Mouse (Mus musculus) embryonic facial prominence, embryonic 13.5 days (tissue): ENCODE data around the gene Xpot. TPM values are rescaled to one million over a fixed set of nuclear protein-coding genes. Genes with fewer than 3 reads are reported as not detected.

ENCODE experiments used
- ATAC-seq: fragments of 200-750 bp; cut with Nextera tagmentation; 2 replicates; pipeline ENCODE4 v1.8.0; 2017; ENCODE audit warnings: low read depth; ENCODE audit not compliant: insufficient number of reproducible peaks, insufficient read depth, low FRiP score, low TSS enrichment
- H3K27ac ChIP-seq: fragments of 300-500 bp; sonication (generic); 2 replicates; pipeline ENCODE4 v1.5.1; 2015; ENCODE audit warnings: moderate library complexity, mild to moderate bottlenecking, inconsistent platforms
- H3K27me3 ChIP-seq: fragments of 300-500 bp; sonication (generic); 2 replicates; pipeline ENCODE4 v1.6.1; 2015; ENCODE audit warnings: mild to moderate bottlenecking, inconsistent platforms
- H3K36me3 ChIP-seq: fragments of 300-500 bp; sonication (generic); 2 replicates; pipeline ENCODE4 v1.6.1; 2015; ENCODE audit warnings: mild to moderate bottlenecking, inconsistent platforms
- H3K4me1 ChIP-seq: fragments of 300-500 bp; sonication (generic); 2 replicates; pipeline ENCODE4 v1.6.1; 2015; ENCODE audit warnings: inconsistent platforms
- H3K4me2 ChIP-seq: fragments of 300-500 bp; sonication (generic); 2 replicates; pipeline ENCODE4 v1.6.1; 2015; ENCODE audit warnings: moderate library complexity, mild to moderate bottlenecking, inconsistent platforms
- H3K4me3 ChIP-seq: fragments of 300-500 bp; sonication (generic); 2 replicates; pipeline ENCODE4 v1.5.1; 2015; ENCODE audit warnings: mild to moderate bottlenecking, inconsistent platforms
- H3K9ac ChIP-seq: fragments of 300-500 bp; sonication (generic); 2 replicates; pipeline ENCODE4 v1.6.1; 2015; ENCODE audit warnings: mild to moderate bottlenecking, inconsistent platforms
- H3K9me3 ChIP-seq: fragments of 300-500 bp; sonication (generic); 2 replicates; pipeline ENCODE4 v1.6.1; 2016; ENCODE audit warnings: inconsistent platforms
- WGBS: fragments of 180-500 bp; shearing (Covaris S2); methylation state at CpG from one replicate; pipeline ENCODE4 v1.1.7; 2015; ENCODE audit warnings: mixed read lengths; 5-methylcytosine and 5-hydroxymethylcytosine counted together
- polyA plus RNA-seq: library from polyadenylated mRNA; unstranded; fragments of >200 nt; fragmentation: Nextera tagmentation; extraction: Ambion mirVana; gene quantifications from 2 replicates; pipeline ENCODE4 v1.2.1, GENCODE M21; 2015

Gene Xpot
- polyA plus RNA-seq, 1 experiment from 2014 or later, result 48.1 TPM

GRCm38 (mm10) chr10:121640150-121640930, 14.2 kb upstream of the Xpot start:
- no peak overlapping the region for H3K4me3 ChIP-seq

GRCm38 (mm10) chr10:121639573-121639972, 13.4 kb upstream of the Xpot start:
- peaks cover 32% of the 10 kb centered on the region for H3K27me3 ChIP-seq
- peaks cover 18% of the 10 kb centered on the region for H3K4me1 ChIP-seq
- H3K9ac ChIP-seq, result no peak overlapping the region
- no peaks in the 10 kb centered on the region for H3K36me3 ChIP-seq
- no peaks in the 10 kb centered on the region for H3K9me3 ChIP-seq
- H3K4me2 ChIP-seq, result no peak overlapping the region
- WGBS, result 82% methylated on average over 5 of the region's 5 CpGs
- ATAC-seq, result no peak
- H3K27ac ChIP-seq, result no peak overlapping the region
- H3K4me3 ChIP-seq, result no peak overlapping the region

More at GRCm38 (mm10) chr10:121640150-121640930, 14.2 kb upstream of the Xpot start:
- peaks cover 18% of the 10 kb centered on the region for H3K4me1 ChIP-seq
- no peak for ATAC-seq
- H3K9ac ChIP-seq, result no peak overlapping the region
- no peaks in the 10 kb centered on the region for H3K36me3 ChIP-seq
- H3K4me2 ChIP-seq, result peak overlapping the region; percentile 98
- 45% methylated on average over 6 of the region's 6 CpGs for WGBS
- H3K27me3 ChIP-seq, result peaks cover 32% of the 10 kb centered on the region
- H3K9me3 ChIP-seq, result no peaks in the 10 kb centered on the region
- H3K27ac ChIP-seq, result no peak overlapping the region

GRCm38 (mm10) chr10:121636276-121636675, 10.1 kb upstream of the Xpot start:
- no peak for ATAC-seq
- no peaks in the 10 kb centered on the region for H3K9me3 ChIP-seq
- H3K4me2 ChIP-seq, result no peak overlapping the region
- no peak overlapping the region for H3K9ac ChIP-seq
- peaks cover 5% of the 10 kb centered on the region; the same call in 1 of the 2 replicates for H3K27me3 ChIP-seq
- no peak overlapping the region for H3K4me3 ChIP-seq
- WGBS, result 83% methylated on average over 6 of the region's 6 CpGs
- peaks cover 5% of the 10 kb centered on the region; the same call in 1 of the 2 replicates for H3K4me1 ChIP-seq
- H3K27ac ChIP-seq, result no peak overlapping the region
- no peaks in the 10 kb centered on the region for H3K36me3 ChIP-seq

GRCm38 (mm10) chr10:121634159-121634558, 8.0 kb upstream of the Xpot start:
- no peaks in the 10 kb centered on the region for H3K4me1 ChIP-seq
- no peak overlapping the region for H3K27ac ChIP-seq
- H3K27me3 ChIP-seq, result no peaks in the 10 kb centered on the region
- no peak overlapping the region for H3K9ac ChIP-seq
- no peaks in the 10 kb centered on the region for H3K36me3 ChIP-seq
- no peaks in the 10 kb centered on the region for H3K9me3 ChIP-seq
- no peak overlapping the region for H3K4me2 ChIP-seq
- no peak for ATAC-seq
- 45% methylated on average over 1 of the region's 1 CpGs for WGBS
- H3K4me3 ChIP-seq, result no peak overlapping the region

DNA sequence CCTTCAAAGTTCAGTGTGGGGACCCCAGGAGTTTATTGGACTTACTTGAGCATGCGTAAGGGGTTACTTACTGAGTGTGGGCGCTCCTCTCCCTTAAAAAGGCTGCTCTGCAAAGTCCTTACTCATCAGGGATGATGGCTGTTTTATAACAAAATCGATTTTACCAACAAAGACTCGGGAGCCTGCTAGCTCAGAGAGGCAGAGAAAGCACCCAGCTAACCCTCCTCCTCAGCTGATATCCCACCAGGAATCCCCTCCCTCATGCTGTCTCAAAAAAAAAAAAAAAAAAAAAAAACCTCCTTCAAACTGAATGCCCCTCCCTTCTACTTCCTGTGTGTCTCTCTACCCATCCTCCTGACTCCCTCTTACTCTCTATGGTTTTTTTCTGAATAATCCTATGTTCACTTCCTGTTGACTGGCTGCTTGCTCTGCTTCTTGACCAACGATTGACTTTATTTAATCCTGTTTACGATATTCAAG, 2.5 kb upstream of the Xpot start:
- Histone ChIP-seq H3K36me3 (no peaks in the 10 kb centered on the region), H3K4me3 (no peak overlapping the region), H3K4me1 (peaks cover 8% of the 10 kb centered on the region), H3K9me3 (no peaks in the 10 kb centered on the region), H3K4me2 (no peak overlapping the region), H3K9ac (no peak overlapping the region), H3K27me3 (no peaks in the 10 kb centered on the region), H3K27ac (no peak overlapping the region)
- WGBS, result 93% methylated on average over 6 of the region's 6 CpGs
- no peak for ATAC-seq

DNA sequence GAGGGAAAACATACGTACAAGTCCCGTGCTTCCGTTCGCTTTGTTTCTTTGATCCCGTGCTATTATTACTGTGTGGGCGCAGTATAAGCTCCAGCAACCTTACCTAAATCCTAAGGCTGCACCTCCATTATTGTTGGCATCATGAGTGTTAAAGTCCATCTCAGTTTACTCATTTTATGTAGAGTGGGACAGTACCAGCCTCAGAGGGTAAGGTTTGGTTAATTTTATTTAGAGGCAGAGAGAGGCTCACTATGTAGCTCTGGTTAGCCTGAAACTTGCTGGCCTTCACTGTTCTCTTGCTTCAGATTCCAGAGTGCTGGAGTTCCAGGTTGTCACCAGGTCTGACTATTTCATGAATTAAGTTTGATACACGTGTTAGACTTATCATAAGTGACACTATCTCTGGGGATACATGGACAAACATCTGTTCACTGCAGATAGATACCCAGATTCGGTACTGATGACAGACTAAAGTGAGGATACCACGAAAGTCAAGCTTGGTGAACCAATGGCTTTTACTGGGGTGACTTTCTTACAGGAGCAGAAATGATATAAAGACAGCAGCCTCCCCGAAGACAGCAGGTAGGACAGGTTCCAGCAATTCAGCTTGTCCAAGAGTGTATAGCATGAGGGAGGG, 1.2 kb upstream of the Xpot start:
- no peak for ATAC-seq
- H3K36me3 ChIP-seq, result peaks cover 3% of the 10 kb centered on the region
- H3K27me3 ChIP-seq, result no peaks in the 10 kb centered on the region
- peaks cover 8% of the 10 kb centered on the region for H3K4me1 ChIP-seq
- no peak overlapping the region for H3K4me2 ChIP-seq
- H3K9ac ChIP-seq, result no peak overlapping the region
- H3K27ac ChIP-seq, result no peak overlapping the region
- WGBS, result 82% methylated on average over 10 of the region's 10 CpGs
- no peak overlapping the region for H3K4me3 ChIP-seq
- no peaks in the 10 kb centered on the region for H3K9me3 ChIP-seq

DNA sequence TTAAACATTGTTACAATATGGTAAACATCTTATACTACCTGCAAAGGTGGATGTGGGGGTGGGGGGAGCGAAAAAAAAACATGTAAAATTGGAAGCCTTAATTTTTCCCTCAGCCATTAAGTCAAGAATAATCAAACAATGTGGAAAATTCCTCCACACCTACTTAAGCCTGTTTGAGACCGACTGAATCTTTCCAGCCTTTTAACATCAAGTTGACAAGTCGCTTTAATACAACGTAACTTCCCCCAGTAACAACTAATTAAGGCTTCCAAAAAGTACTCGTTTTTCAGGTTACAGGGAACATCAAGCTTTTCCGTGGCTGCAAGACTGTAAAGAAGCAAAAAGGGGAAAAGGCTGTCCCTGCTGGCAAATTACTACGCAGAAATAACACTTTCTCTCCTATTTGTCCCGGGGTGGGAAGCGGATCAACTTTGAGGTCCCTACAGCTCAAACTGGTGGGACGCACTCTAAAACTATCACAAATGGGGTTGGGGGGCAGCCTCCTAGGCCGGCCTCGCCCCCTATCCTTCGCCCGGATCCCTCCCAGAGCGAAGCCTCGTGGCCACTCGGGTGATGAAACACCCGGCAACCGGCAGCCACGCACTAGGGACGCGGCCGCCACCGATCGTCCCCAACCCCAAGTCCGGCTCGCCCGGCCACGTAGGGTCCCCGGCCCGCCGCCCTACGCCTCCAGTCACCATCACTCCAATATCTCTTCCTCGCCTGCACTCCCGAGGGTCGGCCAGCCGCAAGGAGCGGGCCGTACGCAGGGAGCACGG, 536 bp downstream of the Xpot start:
- under 1% methylated on average over 41 of the region's 41 CpGs for WGBS
- Histone ChIP-seq H3K27ac (peak overlapping the region; percentile 96), H3K9ac (peak overlapping the region; percentile 94), H3K27me3 (no peaks in the 10 kb centered on the region), H3K4me1 (peaks cover 8% of the 10 kb centered on the region), H3K4me2 (peak overlapping the region; percentile 77), H3K36me3 (peaks cover 21% of the 10 kb centered on the region), H3K4me3 (peak overlapping the region; percentile 88), H3K9me3 (no peaks in the 10 kb centered on the region)
- no peak; the same call in 1 of the 2 replicates for ATAC-seq

GRCm38 (mm10) chr10:121625006-121625405, 1.1 kb downstream of the Xpot start:
- WGBS, result 14% methylated on average over 9 of the region's 9 CpGs
- Histone ChIP-seq H3K9me3 (no peaks in the 10 kb centered on the region), H3K4me2 (peak overlapping the region; percentile 77), H3K27me3 (no peaks in the 10 kb centered on the region), H3K9ac (peak overlapping the region; percentile 94), H3K36me3 (peaks cover 27% of the 10 kb centered on the region), H3K4me3 (peak overlapping the region; percentile 88), H3K27ac (no peak overlapping the region), H3K4me1 (peaks cover 8% of the 10 kb centered on the region)
- no peak for ATAC-seq

DNA sequence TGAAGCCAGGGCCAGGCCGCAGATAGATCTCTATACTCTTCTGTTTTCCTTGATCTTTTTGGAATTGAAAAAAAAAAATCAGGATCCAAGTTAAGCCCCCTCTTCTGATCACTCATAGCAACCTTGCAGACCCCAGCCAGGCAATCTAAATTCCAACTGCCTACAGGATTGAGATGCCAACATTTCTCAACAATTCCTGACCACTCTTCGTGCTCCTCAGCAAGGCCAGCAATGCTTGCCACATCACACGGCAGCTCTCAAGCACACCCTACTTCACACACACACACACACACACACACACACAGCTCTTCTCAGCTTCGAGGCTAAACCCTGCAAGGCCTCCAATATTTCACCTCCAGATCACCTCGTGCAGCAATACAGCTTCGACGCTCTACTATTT, 2.5 kb downstream of the Xpot start:
- ATAC-seq, result no peak
- WGBS, result 87% methylated on average over 7 of the region's 7 CpGs
- Histone ChIP-seq H3K27ac (no peak overlapping the region), H3K4me3 (no peak overlapping the region), H3K27me3 (no peaks in the 10 kb centered on the region), H3K9ac (no peak overlapping the region), H3K36me3 (peaks cover 39% of the 10 kb centered on the region), H3K4me2 (no peak overlapping the region), H3K9me3 (no peaks in the 10 kb centered on the region), H3K4me1 (peaks cover 8% of the 10 kb centered on the region)

DNA sequence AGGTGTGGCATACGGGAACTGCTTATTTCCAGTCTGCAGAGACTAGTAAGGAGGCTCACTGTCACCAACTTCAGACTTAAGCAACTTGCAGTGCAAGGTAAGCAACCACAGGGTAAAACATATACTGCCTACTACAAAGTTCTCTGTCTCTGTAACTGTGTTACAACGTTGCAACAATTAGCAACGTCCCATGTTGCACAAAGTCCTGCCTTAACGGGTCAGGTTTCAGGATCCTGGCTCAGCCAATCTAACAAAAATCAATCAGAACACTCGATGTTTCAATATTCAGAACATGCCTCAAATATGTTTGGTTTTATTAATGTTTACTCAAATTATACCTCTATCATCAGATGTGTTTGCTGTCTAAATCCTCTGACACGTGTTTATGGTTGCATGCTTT, 3.7 kb downstream of the Xpot start:
- 76% methylated on average over 6 of the region's 6 CpGs for WGBS
- Histone ChIP-seq H3K9ac (no peak overlapping the region), H3K4me2 (no peak overlapping the region), H3K4me1 (peaks cover 8% of the 10 kb centered on the region), H3K36me3 (peaks cover 50% of the 10 kb centered on the region), H3K27me3 (no peaks in the 10 kb centered on the region), H3K27ac (no peak overlapping the region), H3K9me3 (no peaks in the 10 kb centered on the region), H3K4me3 (no peak overlapping the region)
- ATAC-seq, result no peak

GRCm38 (mm10) chr10:121615935-121616334, 10.2 kb downstream of the Xpot start:
- ATAC-seq, result no peak

More at GRCm38 (mm10) chr10:121615935-121616334, 10.2 kb downstream of the Xpot start:
- 59% methylated on average over 7 of the region's 7 CpGs for WGBS
- no peaks in the 10 kb centered on the region for H3K4me1 ChIP-seq
- H3K9me3 ChIP-seq, result no peaks in the 10 kb centered on the region
- no peaks in the 10 kb centered on the region for H3K27me3 ChIP-seq
- peaks cover 91% of the 10 kb centered on the region for H3K36me3 ChIP-seq
- no peak overlapping the region for H3K4me3 ChIP-seq
- H3K9ac ChIP-seq, result no peak overlapping the region
- no peak overlapping the region for H3K27ac ChIP-seq
- H3K4me2 ChIP-seq, result no peak overlapping the region
